Mouse (Mus musculus): ENCODE measurements around the gene Tmem169.

GRCm38 (mm10) chr1:72283992-72284485, at the start of gene Tmem169, which contains the start of gene Pecr:
- no peak for TF ChIP-seq CTCF (IDR thresholded peaks at IDR 0.05; ENCODE audit: control insufficient read depth, insufficient read depth, insufficient read length)
- no peak for TF ChIP-seq CEBPB (IDR thresholded peaks at IDR 0.05; ENCODE audit: low read depth)
- peak; percentile 90 for TF ChIP-seq USF1 (IDR thresholded peaks at IDR 0.05; ENCODE audit: low read depth)
- peak; percentile 72 for TF ChIP-seq MAX (IDR thresholded peaks at IDR 0.05)
- no peak for TF ChIP-seq MYOD1 (IDR thresholded peaks at IDR 0.05; ENCODE audit: control insufficient read depth, insufficient read length, low read depth)
- TF ChIP-seq FOSL1 (IDR thresholded peaks at IDR 0.05; ENCODE audit: insufficient read depth, low read length, poor library complexity, severe bottlenecking), result no peak

Data from C2C12 (cell line).